Mouse (Mus musculus): ENCODE measurements around the gene Smyd5. TPM values are rescaled to one million over a fixed set of nuclear protein-coding genes. Genes with fewer than 3 reads are reported as not detected.
"Not testable (repeated sequence)": the region's sequence is repeated elsewhere in the genome, so short reads cannot be mapped to it uniquely, and the experiment has no call there.

Gene Smyd5
- polyA plus RNA-seq, 1 experiment from 2014 or later = 14.1 TPM

DNA sequence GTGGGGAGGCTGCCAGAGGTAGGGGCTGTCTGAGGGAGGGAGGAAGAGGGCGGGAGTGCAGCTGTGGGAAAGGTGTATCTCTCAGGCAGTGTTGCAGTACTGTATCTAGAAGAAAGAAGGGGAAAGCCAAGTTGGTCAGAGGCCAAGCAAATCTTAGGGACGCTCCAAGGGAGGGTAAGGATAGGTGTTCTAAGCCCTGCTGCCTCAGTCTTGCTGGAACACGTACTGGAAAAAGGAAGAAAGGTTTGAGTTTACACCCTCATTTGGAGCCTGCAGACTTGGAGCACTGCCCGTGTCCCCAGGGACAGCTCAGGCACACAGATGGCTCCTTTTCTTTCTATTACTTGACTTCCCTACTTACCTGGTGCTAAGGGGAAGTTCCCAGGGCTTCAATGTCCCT lies 9.4 kb downstream of the Smyd5 start:
- 79% methylated on average over 4 of the region's 4 CpGs for WGBS
- TF ChIP-seq EP300 (optimal IDR thresholded peaks at IDR 0.05) (no peak), CTCF (IDR thresholded peaks at IDR 0.05; ENCODE audit: low read depth) (no peak)
- H3K36me3 ChIP-seq (ENCODE audit: control insufficient read depth, insufficient read depth, low read length) = peaks cover 12% of the 10 kb centered on the region
- no peak overlapping the region for H3K27ac ChIP-seq (replicated peaks)
- DNase-seq (ENCODE audit: low spot score) = no peak
- H3K4me2 ChIP-seq (replicated peaks; ENCODE audit: low read depth) = no peak overlapping the region
- no peak overlapping the region for H3K9ac ChIP-seq (ENCODE audit: low read length)
- no peak for ATAC-seq (ENCODE audit: low FRiP score, low TSS enrichment)
- H3K4me1 ChIP-seq (replicated peaks; ENCODE audit: control insufficient read depth, insufficient read depth) = no peaks in the 10 kb centered on the region
- no peaks in the 10 kb centered on the region for H3K9me3 ChIP-seq (ENCODE audit: control insufficient read depth, low read length)
- no peak overlapping the region for H3K4me3 ChIP-seq (ENCODE audit: low read depth, low read length)
- no peaks in the 10 kb centered on the region for H3K27me3 ChIP-seq (ENCODE audit: control insufficient read depth, insufficient read depth, low read length)

- Histone ChIP-seq H3K9ac (ENCODE audit: low read length) (no peak overlapping the region), H3K27ac (replicated peaks) (no peak overlapping the region; the same call in 1 of the 2 replicates), H3K4me1 (replicated peaks; ENCODE audit: control insufficient read depth, insufficient read depth) (no peaks in the 10 kb centered on the region), H3K4me2 (replicated peaks; ENCODE audit: low read depth) (no peak overlapping the region), H3K27me3 (ENCODE audit: control insufficient read depth, insufficient read depth, low read length) (no peaks in the 10 kb centered on the region), H3K36me3 (ENCODE audit: control insufficient read depth, insufficient read depth, low read length) (peaks cover 12% of the 10 kb centered on the region), H3K9me3 (ENCODE audit: control insufficient read depth, low read length) (no peaks in the 10 kb centered on the region), H3K4me3 (ENCODE audit: low read depth, low read length) (no peak overlapping the region)
- TF ChIP-seq CTCF (IDR thresholded peaks at IDR 0.05; ENCODE audit: low read depth) (no peak), EP300 (optimal IDR thresholded peaks at IDR 0.05) (no peak)
- WGBS = 59% methylated on average over 3 of the region's 3 CpGs
- DNase-seq (ENCODE audit: low spot score) (peak; percentile 26), ATAC-seq (ENCODE audit: low FRiP score, low TSS enrichment) (peak; percentile 79)
These were observed 11.9 kb downstream of the Smyd5 start for GRCm38 (mm10) chr6:85443488-85444233.

GRCm38 (mm10) chr6:85444266-85444965 lies 12.6 kb downstream of the Smyd5 start:
- peaks cover 11% of the 10 kb centered on the region for H3K36me3 ChIP-seq (ENCODE audit: control insufficient read depth, insufficient read depth, low read length)
- no peak overlapping the region; the same call in 1 of the 2 replicates for H3K27ac ChIP-seq (replicated peaks)

GRCm38 (mm10) chr6:85445286-85445685 lies 13.5 kb downstream of the Smyd5 start:
- no peak overlapping the region for H3K4me3 ChIP-seq (ENCODE audit: low read depth, low read length)
- H3K9ac ChIP-seq (ENCODE audit: low read length) = no peak overlapping the region
- no peaks in the 10 kb centered on the region for H3K4me1 ChIP-seq (replicated peaks; ENCODE audit: control insufficient read depth, insufficient read depth)
- no peak for TF ChIP-seq EP300 (optimal IDR thresholded peaks at IDR 0.05)
- TF ChIP-seq CTCF (IDR thresholded peaks at IDR 0.05; ENCODE audit: low read depth) = no peak
- H3K9me3 ChIP-seq (ENCODE audit: control insufficient read depth, low read length) = no peaks in the 10 kb centered on the region
- 78% methylated on average over 5 of the region's 5 CpGs for WGBS
- H3K27ac ChIP-seq (replicated peaks) = no peak overlapping the region
- H3K27me3 ChIP-seq (ENCODE audit: control insufficient read depth, insufficient read depth, low read length) = no peaks in the 10 kb centered on the region
- H3K36me3 ChIP-seq (ENCODE audit: control insufficient read depth, insufficient read depth, low read length) = peaks cover 5% of the 10 kb centered on the region; the same call in 1 of the 2 replicates
- H3K4me2 ChIP-seq (replicated peaks; ENCODE audit: low read depth) = no peak overlapping the region
- ATAC-seq (ENCODE audit: low FRiP score, low TSS enrichment) = no peak
- DNase-seq (ENCODE audit: low spot score) = no peak

More at GRCm38 (mm10) chr6:85444266-85444965, 12.6 kb downstream of the Smyd5 start:
- Histone ChIP-seq H3K4me3 (ENCODE audit: low read depth, low read length) (no peak overlapping the region), H3K27me3 (ENCODE audit: control insufficient read depth, insufficient read depth, low read length) (no peaks in the 10 kb centered on the region), H3K9ac (ENCODE audit: low read length) (no peak overlapping the region), H3K4me1 (replicated peaks; ENCODE audit: control insufficient read depth, insufficient read depth) (no peaks in the 10 kb centered on the region), H3K4me2 (replicated peaks; ENCODE audit: low read depth) (no peak overlapping the region), H3K9me3 (ENCODE audit: control insufficient read depth, low read length) (no peaks in the 10 kb centered on the region)
- 81% methylated on average over 8 of the region's 8 CpGs for WGBS
- DNase-seq (ENCODE audit: low spot score) = no peak
- no peak for ATAC-seq (ENCODE audit: low FRiP score, low TSS enrichment)
- TF ChIP-seq CTCF (IDR thresholded peaks at IDR 0.05; ENCODE audit: low read depth) = no peak
- no peak for TF ChIP-seq EP300 (optimal IDR thresholded peaks at IDR 0.05)

- no peak for ATAC-seq (ENCODE audit: low FRiP score, low TSS enrichment)
These were observed 15.6 kb downstream of the Smyd5 start for GRCm38 (mm10) chr6:85447351-85447750.

GRCm38 (mm10) chr6:85450140-85450539 lies 18.4 kb downstream of the Smyd5 start:
- Histone ChIP-seq H3K4me2 (replicated peaks; ENCODE audit: low read depth) (peak overlapping the region; percentile 98), H3K4me3 (ENCODE audit: low read depth, low read length) (0 out of 2 replicates have a peak overlapping the region, but pooled peaks have one; percentile 82)
- 47% methylated on average over 1 of the region's 1 CpGs for WGBS
- H3K36me3 ChIP-seq (ENCODE audit: control insufficient read depth, insufficient read depth, low read length); H3K27me3 ChIP-seq (ENCODE audit: control insufficient read depth, insufficient read depth, low read length); DNase-seq (ENCODE audit: low spot score); H3K27ac ChIP-seq (replicated peaks); ATAC-seq (ENCODE audit: low FRiP score, low TSS enrichment); H3K4me1 ChIP-seq (replicated peaks; ENCODE audit: control insufficient read depth, insufficient read depth); H3K9ac ChIP-seq (ENCODE audit: low read length); H3K9me3 ChIP-seq (ENCODE audit: control insufficient read depth, low read length): not testable (repeated sequence)

More at GRCm38 (mm10) chr6:85447351-85447750, 15.6 kb downstream of the Smyd5 start:
- Histone ChIP-seq H3K9me3 (ENCODE audit: control insufficient read depth, low read length) (no peaks in the 10 kb centered on the region), H3K9ac (ENCODE audit: low read length) (no peak overlapping the region), H3K27ac (replicated peaks) (no peak overlapping the region), H3K4me3 (ENCODE audit: low read depth, low read length) (no peak overlapping the region), H3K4me2 (replicated peaks; ENCODE audit: low read depth) (no peak overlapping the region), H3K4me1 (replicated peaks; ENCODE audit: control insufficient read depth, insufficient read depth) (no peaks in the 10 kb centered on the region), H3K27me3 (ENCODE audit: control insufficient read depth, insufficient read depth, low read length) (no peaks in the 10 kb centered on the region), H3K36me3 (ENCODE audit: control insufficient read depth, insufficient read depth, low read length) (peaks cover 5% of the 10 kb centered on the region; the same call in 1 of the 2 replicates)
- WGBS = 85% methylated on average over 6 of the region's 6 CpGs
- no peak for DNase-seq (ENCODE audit: low spot score)
- TF ChIP-seq CTCF (IDR thresholded peaks at IDR 0.05; ENCODE audit: low read depth) = no peak
- no peak for TF ChIP-seq EP300 (optimal IDR thresholded peaks at IDR 0.05)

Measured in stomach, postnatal 0 days (tissue).